In the genomic region with DNA sequence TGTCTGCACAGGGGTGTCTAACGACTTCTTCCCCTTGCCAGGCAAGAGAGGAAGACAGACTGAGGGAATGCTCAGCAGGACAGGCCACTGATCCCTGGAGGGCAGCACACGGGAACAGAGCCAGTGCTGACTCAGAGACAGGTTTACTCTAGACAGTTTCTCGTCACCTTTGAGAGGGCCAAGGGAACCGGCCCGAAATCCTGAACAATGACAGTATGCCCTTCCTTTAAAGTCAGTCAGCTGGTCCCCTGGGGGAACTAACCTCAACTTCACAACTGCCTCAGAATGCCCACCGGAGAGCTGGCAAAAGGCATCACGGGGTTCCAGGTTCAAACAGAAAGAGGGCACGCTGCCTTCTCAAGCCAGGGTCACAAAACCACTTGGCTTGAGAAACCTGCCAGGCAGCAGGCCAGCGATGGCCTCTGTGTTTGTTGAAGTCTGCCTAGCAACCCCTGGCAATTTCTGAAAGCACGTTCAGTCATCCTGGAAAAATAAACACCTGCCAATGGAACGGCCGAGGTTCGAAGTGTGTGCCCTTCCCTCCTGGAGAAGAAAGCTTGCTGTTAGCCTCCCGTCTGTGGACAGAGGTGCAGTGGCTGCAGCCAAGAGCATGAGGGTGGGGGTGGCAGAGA, we compare ENCODE assay signal across 8 mouse cellular contexts.
DNase-seq lines count a peak whose midpoint lies in the region; ATAC-seq and TF ChIP-seq lines count a peak whose summit lies in the region.

No protein-coding gene starts in this region.

- peak; percentile 70 for ATAC-seq in hindbrain, embryonic 16.5 days
- peak; percentile 71 for ATAC-seq in lung, embryonic 16.5 days (ENCODE audit: low read depth)

- H3K9me3 ChIP-seq in hindbrain, embryonic 16.5 days (ENCODE audit: control insufficient read depth, low read length), result no peaks in the 10 kb centered on the region
- H3K9me3 ChIP-seq in lung, embryonic 16.5 days (ENCODE audit: control insufficient read depth, low read length), result no peaks in the 10 kb centered on the region

- H3K36me3 ChIP-seq in hindbrain, embryonic 16.5 days (ENCODE audit: control insufficient read depth, insufficient read depth, low read length), result no peaks in the 10 kb centered on the region
- H3K36me3 ChIP-seq in lung, embryonic 16.5 days (ENCODE audit: control insufficient read depth, insufficient read depth, low read length), result no peaks in the 10 kb centered on the region

- peak overlapping the region; percentile 8; the same call in 1 of the 2 replicates for H3K4me2 ChIP-seq in hindbrain, embryonic 16.5 days (ENCODE audit: low read length)
- peak overlapping the region; percentile 38 for H3K4me2 ChIP-seq in lung, embryonic 16.5 days (ENCODE audit: low read depth, low read length)

- H3K27ac ChIP-seq in hindbrain, embryonic 16.5 days (ENCODE audit: low read depth, low read length), result peak overlapping the region; percentile 44; the same call in 1 of the 2 replicates
- peak overlapping the region; percentile 41; the same call in 1 of the 2 replicates for H3K27ac ChIP-seq in lung, embryonic 16.5 days (ENCODE audit: low read length)
- no peak overlapping the region for H3K27ac ChIP-seq in left cerebral cortex, adult 2 months

- WGBS in hindbrain, embryonic 16.5 days, result 28% methylated on average over 14 of the region's 14 CpGs
- 10% methylated on average over 14 of the region's 14 CpGs for WGBS in lung, embryonic 16.5 days

- peaks cover 12% of the 10 kb centered on the region for H3K4me1 ChIP-seq in hindbrain, embryonic 16.5 days (ENCODE audit: control insufficient read depth, insufficient read depth, low read depth, low read length)
- H3K4me1 ChIP-seq in lung, embryonic 16.5 days (replicated peaks; ENCODE audit: control insufficient read depth, insufficient read depth, low read length), result peaks cover 9% of the 10 kb centered on the region

- no peak overlapping the region for H3K4me3 ChIP-seq in hindbrain, embryonic 16.5 days (ENCODE audit: low read length)
- H3K4me3 ChIP-seq in lung, embryonic 16.5 days (ENCODE audit: low read length), result peak overlapping the region; percentile 0; the same call in 1 of the 2 replicates
- no peak overlapping the region for H3K4me3 ChIP-seq in left cerebral cortex, adult 2 months

- no peaks in the 10 kb centered on the region for H3K27me3 ChIP-seq in hindbrain, embryonic 16.5 days (replicated peaks; ENCODE audit: control insufficient read depth, insufficient read depth, low read length)
- no peaks in the 10 kb centered on the region for H3K27me3 ChIP-seq in lung, embryonic 16.5 days (ENCODE audit: control insufficient read depth, insufficient read depth, low read depth, low read length)

- peak overlapping the region; percentile 35; the same call in 1 of the 2 replicates for H3K9ac ChIP-seq in hindbrain, embryonic 16.5 days (ENCODE audit: low read depth, low read length)
- no peak overlapping the region; the same call in 1 of the 2 replicates for H3K9ac ChIP-seq in lung, embryonic 16.5 days (ENCODE audit: low read length)

- intact Hi-C loops in left cerebral cortex, adult 2 months (cut with DNase I), result no loop called here

- peak; percentile 10 for DNase-seq in retina, postnatal 1 day
- DNase-seq in retina, embryonic 14.5 days (ENCODE audit: low spot score), result no peak
- peak; percentile 61 to 73 for DNase-seq in gastrocnemius, adult 8-10 months (ENCODE audit: low spot score in 2 of 2)
- DNase-seq in frontal cortex, postnatal 14 days (ENCODE audit: low spot score in 2 of 2), result no peak
- DNase-seq in left cerebral cortex, adult 2 months (ENCODE audit: extremely low spot score in 1 of 2, low spot score in 2 of 2), result no peak
- no peak for DNase-seq in left cerebral cortex, adult 18-20 months (ENCODE audit: low spot score in 2 of 2)

- no peak for TF ChIP-seq CTCF in left cerebral cortex, adult 2 months (IDR thresholded peaks at IDR 0.05)

Comparison
In these comparisons a context has a peak if more than half of its experiments do, and no peak if none do; other contexts are left out.
1. DNase-seq: peak in retina, postnatal 1 day (single experiment) and gastrocnemius, adult 8-10 months (2 of 2); none in retina, embryonic 14.5 days (single experiment), frontal cortex, postnatal 14 days (0 of 2), left cerebral cortex, adult 2 months (0 of 2) and left cerebral cortex, adult 18-20 months (0 of 2).